In genomic region chr13:48662431-48663143, GRCm38 (mm10) we compare ENCODE assay signal across 9 mouse cellular contexts. TPM values are rescaled to one million over a fixed set of nuclear protein-coding genes. Genes with fewer than 3 reads are reported as not detected.
DNase-seq lines count a peak whose midpoint lies in the region; ATAC-seq lines count a peak whose summit lies in the region.
"Had no signal": no experiment of that assay in that cellular context is flagged by ENCODE, and none has a peak within 500 bp of the region (broad histone marks: within the 10 kb centered on the region; RNA-seq: fewer than 3 reads in every experiment).

Gene Barx1, plus strand, starts transcription at chr13:48662998.

- no peaks in the 10 kb centered on the region for H3K9me3 ChIP-seq in kidney, embryonic 14.5 days (ENCODE audit: control insufficient read depth, low read length)
- no peaks in the 10 kb centered on the region for H3K9me3 ChIP-seq in embryonic facial prominence, embryonic 12.5 days
- no peaks in the 10 kb centered on the region for H3K9me3 ChIP-seq in intestine, embryonic 15.5 days

- peaks cover 16% of the 10 kb centered on the region; the same call in 1 of the 2 replicates for H3K4me1 ChIP-seq in kidney, embryonic 14.5 days (ENCODE audit: control insufficient read depth, insufficient read depth, low read length)
- peaks cover 36% of the 10 kb centered on the region for H3K4me1 ChIP-seq in embryonic facial prominence, embryonic 12.5 days
- peaks cover 37% of the 10 kb centered on the region for H3K4me1 ChIP-seq in intestine, embryonic 15.5 days (replicated peaks)

- WGBS in kidney, embryonic 14.5 days, result under 1% methylated on average over 65 of the region's 73 CpGs
- 2% methylated on average over 35 of the region's 73 CpGs for WGBS in embryonic facial prominence, embryonic 12.5 days
- under 1% methylated on average over 69 of the region's 73 CpGs for WGBS in intestine, embryonic 15.5 days

- H3K36me3 ChIP-seq in kidney, embryonic 14.5 days (ENCODE audit: control insufficient read depth, insufficient read depth, low read length), result no peaks in the 10 kb centered on the region
- 0 out of 2 replicates have a peak, but pooled peaks cover 2% of the 10 kb centered on the region for H3K36me3 ChIP-seq in embryonic facial prominence, embryonic 12.5 days
- H3K36me3 ChIP-seq in intestine, embryonic 15.5 days, result no peaks in the 10 kb centered on the region

- H3K27me3 ChIP-seq in kidney, embryonic 14.5 days (ENCODE audit: control insufficient read depth, insufficient read depth, low read length), result peaks cover 96% of the 10 kb centered on the region
- H3K27me3 ChIP-seq in embryonic facial prominence, embryonic 12.5 days, result peaks cover 90% of the 10 kb centered on the region
- H3K27me3 ChIP-seq in intestine, embryonic 15.5 days (replicated peaks), result peaks cover 100% of the 10 kb centered on the region

- H3K9ac ChIP-seq in kidney, embryonic 14.5 days (ENCODE audit: low read depth, low read length), result peak within 1 kb of the TSS; percentile 45
- peak within 1 kb of the TSS; percentile 80 for H3K9ac ChIP-seq in embryonic facial prominence, embryonic 12.5 days
- H3K9ac ChIP-seq in intestine, embryonic 15.5 days, result no peak within 1 kb of the TSS

- peak within 1 kb of the TSS; percentile 92 for H3K4me2 ChIP-seq in kidney, embryonic 14.5 days (replicated peaks; ENCODE audit: low read depth, low read length)
- peak within 1 kb of the TSS; percentile 78 for H3K4me2 ChIP-seq in embryonic facial prominence, embryonic 12.5 days (replicated peaks)
- peak within 1 kb of the TSS; percentile 90 for H3K4me2 ChIP-seq in intestine, embryonic 15.5 days (replicated peaks)

- no peak within 1 kb of the TSS for H3K27ac ChIP-seq in kidney, embryonic 14.5 days (ENCODE audit: low read depth, low read length)
- peak within 1 kb of the TSS; percentile 81 for H3K27ac ChIP-seq in embryonic facial prominence, embryonic 12.5 days
- H3K27ac ChIP-seq in intestine, embryonic 15.5 days, result no peak within 1 kb of the TSS

- ATAC-seq in kidney, embryonic 14.5 days (ENCODE audit: low FRiP score, low TSS enrichment), result peak; percentile 69
- ATAC-seq in embryonic facial prominence, embryonic 12.5 days (ENCODE audit: insufficient number of reproducible peaks, insufficient read depth, low FRiP score, low TSS enrichment), result peak; percentile 76
- peak; percentile 30 for ATAC-seq in intestine, embryonic 15.5 days

- no peak for DNase-seq in kidney, postnatal 14 days
- DNase-seq in neural tube, embryonic 10.5 days (ENCODE audit: extremely low spot score, low spot score), result peak; percentile 63
- DNase-seq in right cerebral cortex, postnatal 36 days (ENCODE audit: low spot score in 2 of 2), result no peak
- DNase-seq in frontal cortex, postnatal 10 days (ENCODE audit: low spot score in 2 of 2), result no peak
- DNase-seq in ovary, postnatal 10 days (ENCODE audit: low spot score), result no peak
- DNase-seq: lung, adult 18-20 months had no signal

- peak within 1 kb of the TSS; percentile 49 for H3K4me3 ChIP-seq in kidney, embryonic 14.5 days (ENCODE audit: low read length)
- H3K4me3 ChIP-seq in embryonic facial prominence, embryonic 12.5 days, result peak within 1 kb of the TSS; percentile 61
- peak within 1 kb of the TSS; percentile 43 for H3K4me3 ChIP-seq in intestine, embryonic 15.5 days (replicated peaks)

RNA-seq across cellular contexts. Expression of gene Barx1, which starts in this region (rescaled TPM):
- polyA plus RNA-seq in kidney, embryonic 14.5 days (2014; fragmentation: Nextera tagmentation; extraction: Ambion mirVana), result 0.46 TPM in 1 of 2 replicates, not detected in the other
- polyA plus RNA-seq in embryonic facial prominence, embryonic 12.5 days (2016; fragmentation: Nextera tagmentation; extraction: Ambion mirVana), result 107 and 214 TPM in 2 replicates
- 1.3 and 1.4 TPM in 2 replicates for polyA plus RNA-seq in intestine, embryonic 15.5 days (2015; fragmentation: Nextera tagmentation; extraction: Ambion mirVana)

Comparison
In these comparisons a context has a peak if more than half of its experiments do, and no peak if none do; other contexts are left out.
1. RNA of gene Barx1 (polyA plus RNA-seq): 107 to 214 TPM in embryonic facial prominence, embryonic 12.5 days; 1.3 to 1.4 TPM in intestine, embryonic 15.5 days and 0.46 TPM in kidney, embryonic 14.5 days; every median in the first group is over 10 times any median in the second.
2. Peak in ATAC-seq, H3K4me3 ChIP-seq, H3K9ac ChIP-seq and H3K4me2 ChIP-seq in kidney, embryonic 14.5 days; RNA of the gene not detected or under 1 TPM.
3. Peak in every context shown above with its lines, with median percentiles within 50 percentile points of each other: ATAC-seq, H3K4me2 ChIP-seq and H3K4me3 ChIP-seq.